Comparison of ENCODE assay signal across 25 mouse cellular contexts in genomic region chr12:100909765-100910164, GRCm38 (mm10). TPM values are rescaled to one million over a fixed set of nuclear protein-coding genes. Genes with fewer than 3 reads are reported as not detected.
DNase-seq lines count a peak whose midpoint lies in the region; TF ChIP-seq lines count a peak whose summit lies in the region.
"Had no signal": no experiment of that assay in that cellular context is flagged by ENCODE, and none has a peak within 500 bp of the region (broad histone marks: within the 10 kb centered on the region; RNA-seq: fewer than 3 reads in every experiment).

No protein-coding gene starts in this region.

- peak overlapping the region; percentile 72 for H3K27ac ChIP-seq in layer of hippocampus, adult 2 months
- H3K27ac ChIP-seq: embryonic facial prominence, embryonic 13.5 days; forebrain, embryonic 10.5 days; hindbrain, embryonic 10.5 days; liver, embryonic 12.5 days; midbrain, embryonic 12.5 days; neural tube, embryonic 12.5 days had no signal

- intact Hi-C loops in left cerebral cortex, postnatal 36 days (cut with DNase I) = loop anchor here (5.0 kb wide), 1 partner anchor 32 kb away; no protein-coding TSS in a partner anchor

- no peak overlapping the region for H3K4me3 ChIP-seq in layer of hippocampus, adult 2 months
- H3K4me3 ChIP-seq: embryonic facial prominence, embryonic 13.5 days; forebrain, embryonic 10.5 days; hindbrain, embryonic 10.5 days; liver, embryonic 12.5 days; midbrain, embryonic 12.5 days; myocyte; neural tube, embryonic 12.5 days had no signal

- no peak for TF ChIP-seq CTCF in layer of hippocampus, adult 2 months (conservative IDR thresholded peaks at IDR 0.05)

- 21% methylated on average over 6 of the region's 6 CpGs for WGBS in large intestine, adult 2 months

- peak in 1 of 2 experiments; percentile 46 for DNase-seq in layer of hippocampus, adult 2 months (ENCODE audit: low spot score in 2 of 2)
- no peak for DNase-seq in layer of hippocampus, adult 9-10 months (ENCODE audit: low spot score)
- DNase-seq in cerebellum, adult 8-10 months = peak; percentile 53
- peak; percentile 29 to 53 for DNase-seq in cerebellum, postnatal 14 days
- DNase-seq in large intestine, adult 2 months (ENCODE audit: low read depth, low spot score) = peak; percentile 28
- no peak for DNase-seq in left cerebral cortex, postnatal 36 days (ENCODE audit: low spot score in 2 of 2)
- no peak for DNase-seq in adipocyte (ENCODE audit: low spot score)
- DNase-seq: adrenal gland, adult 2 months; adrenal gland, postnatal 36 days; B cell, adult 2 months; heart, postnatal 14 days; kidney, adult 18-20 months; kidney, postnatal 4 days; left cerebral cortex, postnatal 4 days; liver, postnatal 0 days; lung, postnatal 36 days; thymus, adult 2 months; thymus, postnatal 36 days had no signal

RNA-seq across cellular contexts. Expression of gene Gpr68, which starts 1.8 kb away (rescaled TPM):
- total RNA-seq in layer of hippocampus, adult 2 months (2021) = 10 to 100 TPM; 20.1 to 22.2 TPM
- polyA plus RNA-seq in large intestine, adult 2 months (2012; rRNA removed) = 3.0 and 4.3 TPM in 2 replicates
- total RNA-seq in left cerebral cortex, postnatal 36 days (2021) = 10 to 100 TPM; 10.5 to 14.8 TPM

Comparison
In these comparisons a context has a peak if more than half of its experiments do, and no peak if none do; other contexts are left out.
1. DNase-seq: peak in cerebellum, adult 8-10 months (single experiment), cerebellum, postnatal 14 days (2 of 2) and large intestine, adult 2 months (single experiment); none in layer of hippocampus, adult 9-10 months (single experiment), left cerebral cortex, postnatal 36 days (0 of 2) and adipocyte (single experiment).